8 mouse cellular contexts compared by ENCODE assay signal in the genomic region with DNA sequence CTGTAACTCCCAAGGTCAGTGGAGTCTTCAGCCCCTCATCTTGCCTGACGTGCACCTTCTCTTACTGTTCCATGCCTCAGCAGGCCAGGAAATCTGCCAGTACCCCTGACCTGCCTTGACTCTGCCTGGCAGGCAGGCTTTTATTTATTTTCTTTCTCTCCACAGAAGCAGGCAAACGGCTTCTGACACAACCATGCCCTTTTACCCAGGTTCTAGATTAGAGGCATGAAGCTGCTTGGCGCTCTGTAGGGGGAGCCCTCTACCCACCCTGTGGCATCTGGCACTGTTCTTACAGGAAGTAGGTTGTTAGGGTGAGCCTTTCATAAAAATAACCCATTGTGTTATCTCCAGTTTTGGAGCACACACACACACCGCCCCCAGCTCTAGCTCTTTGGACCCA. TPM values are rescaled to one million over a fixed set of nuclear protein-coding genes. Genes with fewer than 3 reads are reported as not detected.
A peak's percentile ranks its signal among the peaks of the same experiment; 100 is the strongest.
DNase-seq lines count a peak whose midpoint lies in the region; ATAC-seq and TF ChIP-seq lines count a peak whose summit lies in the region.
"Had no signal": no experiment of that assay in that cellular context is flagged by ENCODE, and none has a peak within 500 bp of the region (broad histone marks: within the 10 kb centered on the region; RNA-seq: fewer than 3 reads in every experiment).

No protein-coding gene starts in this region.

- no peak overlapping the region for H3K4me2 ChIP-seq in hindbrain, embryonic 11.5 days (replicated peaks; ENCODE audit: low read depth, low read length)
- H3K4me2 ChIP-seq: limb, embryonic 12.5 days had no signal

- no peak overlapping the region for H3K4me3 ChIP-seq in thymus, adult 2 months (ENCODE audit: control insufficient read depth, insufficient read depth, low read length)
- no peak overlapping the region for H3K4me3 ChIP-seq in hindbrain, embryonic 11.5 days (ENCODE audit: low read depth, low read length)
- H3K4me3 ChIP-seq: limb, embryonic 12.5 days had no signal

- peaks cover 13% of the 10 kb centered on the region for H3K4me1 ChIP-seq in thymus, adult 2 months (replicated peaks; ENCODE audit: control insufficient read depth, insufficient read depth, low read length)
- H3K4me1 ChIP-seq in hindbrain, embryonic 11.5 days (replicated peaks; ENCODE audit: control insufficient read depth, insufficient read depth, low read length), result peaks cover 2% of the 10 kb centered on the region; the same call in 1 of the 2 replicates

- 90% methylated on average over 4 of the region's 4 CpGs for WGBS in thymus, adult 2 months
- WGBS in hindbrain, embryonic 11.5 days, result 78% methylated on average over 4 of the region's 4 CpGs

- no peaks in the 10 kb centered on the region for H3K27me3 ChIP-seq in thymus, adult 2 months (ENCODE audit: control insufficient read depth, insufficient read depth, low read length)
- no peaks in the 10 kb centered on the region for H3K27me3 ChIP-seq in hindbrain, embryonic 11.5 days (ENCODE audit: control insufficient read depth, insufficient read depth, low read length)
- H3K27me3 ChIP-seq: limb, embryonic 12.5 days had no signal

- peaks cover 26% of the 10 kb centered on the region for H3K36me3 ChIP-seq in thymus, adult 2 months (ENCODE audit: control insufficient read depth, insufficient read depth, low read length)
- peaks cover 13% of the 10 kb centered on the region; the same call in 1 of the 2 replicates for H3K36me3 ChIP-seq in hindbrain, embryonic 11.5 days (ENCODE audit: control insufficient read depth, insufficient read depth, low read length)

- TF ChIP-seq CTCF in thymus, adult 2 months (IDR thresholded peaks at IDR 0.05; ENCODE audit: borderline replicate concordance, control insufficient read depth, extremely low read depth, insufficient read depth, low read length, poor library complexity), result no peak

- TF ChIP-seq POLR2A in thymus, adult 2 months (IDR thresholded peaks at IDR 0.05; ENCODE audit: control insufficient read depth, extremely low read depth, insufficient read depth, low read length, poor library complexity), result no peak

- no peak for ATAC-seq in hindbrain, embryonic 11.5 days (ENCODE audit: low FRiP score)

- H3K9ac ChIP-seq in hindbrain, embryonic 11.5 days (ENCODE audit: low read depth, low read length), result no peak overlapping the region
- H3K9ac ChIP-seq: limb, embryonic 12.5 days had no signal

- peak; percentile 29 for DNase-seq in ovary, adult 18-20 months (ENCODE audit: low spot score)
- no peak for DNase-seq in ovary, postnatal 10 days (ENCODE audit: low spot score)
- peak; percentile 87 to 92 for DNase-seq in adrenal gland, adult (ENCODE audit: inconsistent age in 2 of 2, low spot score in 1 of 2)
- peak; percentile 29 for DNase-seq in heart, postnatal 4 days
- peak; percentile 58 for DNase-seq in thymus, adult 2 months
- DNase-seq in frontal cortex, postnatal 10 days (ENCODE audit: low spot score in 2 of 2), result no peak
- no peak for DNase-seq in hindbrain, embryonic 11.5 days (ENCODE audit: low spot score)

- H3K9me3 ChIP-seq in hindbrain, embryonic 11.5 days (ENCODE audit: control insufficient read depth, low read length), result no peaks in the 10 kb centered on the region
- H3K9me3 ChIP-seq: limb, embryonic 12.5 days had no signal

- H3K27ac ChIP-seq in thymus, adult 2 months (ENCODE audit: control insufficient read depth, insufficient read depth, low read length), result no peak overlapping the region
- no peak overlapping the region for H3K27ac ChIP-seq in hindbrain, embryonic 11.5 days (ENCODE audit: low read depth, low read length)
- H3K27ac ChIP-seq: limb, embryonic 12.5 days had no signal

RNA-seq across cellular contexts. Expression of a gene that starts 4.6 kb away (rescaled TPM):
- total RNA-seq in heart, postnatal 4 days (2021), result 100 to 1,000 TPM; 211 to 218 TPM
- 277 and 303 TPM in 2 replicates for polyA plus RNA-seq in thymus, adult 2 months (2012; rRNA removed)
- 534 and 550 TPM in 2 replicates for polyA plus RNA-seq in hindbrain, embryonic 11.5 days (2014; fragmentation: Nextera tagmentation; extraction: Ambion mirVana)

RNA-seq across cellular contexts. Expression of a gene that starts 35.2 kb away (rescaled TPM):
- 100 to 1,000 TPM; 410 to 462 TPM for total RNA-seq in heart, postnatal 4 days (2021)
- 159 and 161 TPM in 2 replicates for polyA plus RNA-seq in thymus, adult 2 months (2012; rRNA removed)
- 152 and 161 TPM in 2 replicates for polyA plus RNA-seq in hindbrain, embryonic 11.5 days (2014; fragmentation: Nextera tagmentation; extraction: Ambion mirVana)

Comparison
In these comparisons a context has a peak if more than half of its experiments do, and no peak if none do; other contexts are left out.
1. DNase-seq: peak in ovary, adult 18-20 months (single experiment), adrenal gland, adult (2 of 2), heart, postnatal 4 days (single experiment) and thymus, adult 2 months (single experiment); none in ovary, postnatal 10 days (single experiment), frontal cortex, postnatal 10 days (0 of 2) and hindbrain, embryonic 11.5 days (single experiment).